Mouse (Mus musculus) brain, adult 2 months (tissue): ENCODE data around the gene 2810004N23Rik.

ENCODE experiments used
- DNase-seq: peaks from one replicate; pipeline ENCODE4 v3.0.0; 2011; ENCODE audit warnings: low read depth, low spot score

2810004N23Rik gene

GRCm38 (mm10) chr8:124823497-124823896, 39.4 kb downstream of the 2810004N23Rik start:
- no peak for DNase-seq

- no peak for DNase-seq
These were observed 42.8 kb downstream of the 2810004N23Rik start for GRCm38 (mm10) chr8:124820125-124820524.

GRCm38 (mm10) chr8:124819612-124820115, 43.3 kb downstream of the 2810004N23Rik start:
- no peak for DNase-seq

GRCm38 (mm10) chr8:124817361-124817760, 45.6 kb downstream of the 2810004N23Rik start:
- DNase-seq, result peak; percentile 37

GRCm38 (mm10) chr8:124816866-124817265, 46.1 kb downstream of the 2810004N23Rik start:
- DNase-seq, result no peak

- peak; percentile 79 for DNase-seq
These were observed 47.0 kb downstream of the 2810004N23Rik start for GRCm38 (mm10) chr8:124815870-124816269.

GRCm38 (mm10) chr8:124813326-124813725, 49.6 kb downstream of the 2810004N23Rik start:
- no peak for DNase-seq

- peak; percentile 39 for DNase-seq
These were observed 52.1 kb downstream of the 2810004N23Rik start for GRCm38 (mm10) chr8:124810689-124811394.

- DNase-seq, result peak; percentile 37
These were observed 52.8 kb downstream of the 2810004N23Rik start for GRCm38 (mm10) chr8:124810056-124810610.

- DNase-seq, result no peak
These were observed 53.5 kb downstream of the 2810004N23Rik start for GRCm38 (mm10) chr8:124809419-124809818.

- DNase-seq, result no peak
These were observed 56.9 kb downstream of the 2810004N23Rik start for GRCm38 (mm10) chr8:124805990-124806389.

GRCm38 (mm10) chr8:124803824-124804702, 58.9 kb downstream of the 2810004N23Rik start:
- DNase-seq, result no peak

- no peak for DNase-seq
These were observed 62.4 kb downstream of the 2810004N23Rik start for GRCm38 (mm10) chr8:124800542-124800941.

GRCm38 (mm10) chr8:124795781-124796488, 67.0 kb downstream of the 2810004N23Rik start:
- no peak for DNase-seq

- DNase-seq, result peak; percentile 88
These were observed 68.5 kb downstream of the 2810004N23Rik start for GRCm38 (mm10) chr8:124794486-124794780.

- DNase-seq, result peak; percentile 49
These were observed 69.0 kb downstream of the 2810004N23Rik start for GRCm38 (mm10) chr8:124793661-124794485.

- DNase-seq, result peak; percentile 81
These were observed 69.7 kb downstream of the 2810004N23Rik start for GRCm38 (mm10) chr8:124793172-124793651.

GRCm38 (mm10) chr8:124792708-124793107, 70.2 kb downstream of the 2810004N23Rik start, which contains the start of gene Trim67:
TSS of gene Trim67 (plus strand) at chr8:124793092.
- peak; percentile 95 for DNase-seq

GRCm38 (mm10) chr8:124792186-124792585, 70.7 kb downstream of the 2810004N23Rik start:
- peak; percentile 87 for DNase-seq

- DNase-seq, result no peak
These were observed 71.2 kb downstream of the 2810004N23Rik start for GRCm38 (mm10) chr8:124791751-124792150.
